Mouse (Mus musculus): ENCODE measurements at regions not wholly inside any gene's neighbourhood (a gene's known extent, or its start where the extent isn't known, plus 50 kb on each side); places are given as distances from the start of the nearest gene placed in this dataset.

DNA sequence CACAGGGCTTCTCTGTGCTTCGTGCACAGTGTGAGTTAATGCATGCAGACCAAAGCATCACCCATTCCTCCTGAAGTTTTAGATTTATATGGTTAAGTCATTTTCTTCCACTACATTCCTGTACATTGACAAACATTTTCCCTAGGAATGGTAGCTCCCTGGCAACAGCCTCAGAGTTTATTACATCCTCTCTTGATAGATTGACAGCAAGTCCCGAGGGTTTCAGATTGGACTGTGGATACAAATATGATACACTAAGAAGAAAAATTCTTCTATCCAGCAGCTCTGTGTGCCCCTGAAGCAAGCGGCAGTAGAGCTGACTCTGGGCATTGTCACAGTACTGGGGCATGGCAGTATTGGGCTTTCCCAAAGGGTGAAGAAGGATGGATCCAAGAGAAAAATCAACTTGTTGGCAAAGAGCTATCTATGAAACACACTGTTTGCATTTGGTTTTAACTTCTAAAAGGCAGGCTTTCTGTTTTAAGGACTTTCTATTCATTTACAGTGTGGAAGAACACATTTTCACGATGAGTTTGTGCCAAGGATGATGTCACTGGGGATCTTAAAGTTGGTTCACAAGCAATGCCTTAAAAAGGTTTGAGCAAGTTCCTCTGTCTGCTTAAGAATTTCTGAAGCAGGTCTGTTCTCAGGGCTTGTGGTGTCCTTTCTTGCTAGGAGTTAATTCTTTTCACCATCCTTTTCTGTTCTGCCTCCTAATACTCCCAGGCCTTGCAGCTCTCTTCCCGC lies 265.2 kb downstream of the Cd47 start:
- H3K4me2 ChIP-seq (replicated peaks) = no peak overlapping the region
- H3K9me3 ChIP-seq = 0 out of 2 replicates have a peak, but pooled peaks cover 3% of the 10 kb centered on the region
- ATAC-seq = no peak
- WGBS = 88% methylated on average over 5 of the region's 5 CpGs
- no peaks in the 10 kb centered on the region for H3K36me3 ChIP-seq
- no peaks in the 10 kb centered on the region for H3K27me3 ChIP-seq
- no peak overlapping the region for H3K9ac ChIP-seq (replicated peaks)
- H3K4me3 ChIP-seq (replicated peaks) = no peak overlapping the region
- H3K4me1 ChIP-seq (replicated peaks) = no peaks in the 10 kb centered on the region
- no peak overlapping the region for H3K27ac ChIP-seq

DNA sequence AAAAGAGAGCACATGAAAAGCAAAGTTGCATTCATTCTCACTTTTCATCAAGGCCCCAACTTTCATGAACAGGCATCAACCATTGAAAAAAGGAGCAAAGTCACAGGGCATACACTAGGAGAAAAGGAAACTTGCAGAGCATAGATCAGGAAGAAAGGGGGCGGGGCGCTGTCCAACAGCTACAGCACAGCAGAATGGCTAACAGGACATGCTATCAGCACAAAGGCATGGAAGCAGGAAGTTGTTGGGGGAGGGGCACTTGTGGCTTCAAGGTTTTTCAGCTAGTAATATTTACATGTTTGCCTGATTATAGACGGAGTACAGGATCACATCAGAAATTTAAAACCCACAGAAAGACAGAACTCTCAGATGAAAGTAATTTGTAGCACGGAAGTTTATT lies 268.7 kb downstream of the Cd47 start:
- ATAC-seq = no peak
- 84% methylated on average over 4 of the region's 4 CpGs for WGBS
- Histone ChIP-seq H3K27me3 (no peaks in the 10 kb centered on the region), H3K4me2 (replicated peaks) (no peak overlapping the region), H3K9ac (replicated peaks) (no peak overlapping the region), H3K4me3 (replicated peaks) (no peak overlapping the region), H3K36me3 (no peaks in the 10 kb centered on the region), H3K27ac (no peak overlapping the region), H3K4me1 (replicated peaks) (peaks cover 8% of the 10 kb centered on the region), H3K9me3 (0 out of 2 replicates have a peak, but pooled peaks cover 3% of the 10 kb centered on the region)

DNA sequence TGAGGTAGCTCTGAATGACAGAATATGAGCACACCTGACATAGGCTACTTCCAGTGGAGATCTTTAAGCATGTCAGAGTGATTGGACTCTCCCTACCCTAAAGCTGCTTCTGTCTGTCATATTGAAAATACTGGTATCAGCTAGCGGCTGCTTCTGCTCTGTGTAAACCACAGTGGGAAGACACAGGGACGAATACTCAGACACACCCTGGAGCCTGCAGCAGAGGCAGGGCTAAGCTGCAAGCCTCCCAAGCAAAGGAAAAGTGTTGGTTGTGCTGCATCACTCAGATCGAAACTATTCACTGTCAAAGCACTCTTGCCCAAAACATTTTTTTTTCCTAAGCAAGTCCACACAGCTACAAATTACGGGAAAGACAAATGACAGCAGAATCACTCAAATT lies 270.4 kb downstream of the Cd47 start:
- Histone ChIP-seq H3K4me2 (replicated peaks) (no peak overlapping the region), H3K4me1 (replicated peaks) (peaks cover 8% of the 10 kb centered on the region), H3K27me3 (no peaks in the 10 kb centered on the region), H3K4me3 (replicated peaks) (no peak overlapping the region), H3K36me3 (no peaks in the 10 kb centered on the region), H3K27ac (no peak overlapping the region), H3K9ac (replicated peaks) (no peak overlapping the region), H3K9me3 (0 out of 2 replicates have a peak, but pooled peaks cover 3% of the 10 kb centered on the region)
- no peak for ATAC-seq
- WGBS = 75% methylated on average over 4 of the region's 4 CpGs

DNA sequence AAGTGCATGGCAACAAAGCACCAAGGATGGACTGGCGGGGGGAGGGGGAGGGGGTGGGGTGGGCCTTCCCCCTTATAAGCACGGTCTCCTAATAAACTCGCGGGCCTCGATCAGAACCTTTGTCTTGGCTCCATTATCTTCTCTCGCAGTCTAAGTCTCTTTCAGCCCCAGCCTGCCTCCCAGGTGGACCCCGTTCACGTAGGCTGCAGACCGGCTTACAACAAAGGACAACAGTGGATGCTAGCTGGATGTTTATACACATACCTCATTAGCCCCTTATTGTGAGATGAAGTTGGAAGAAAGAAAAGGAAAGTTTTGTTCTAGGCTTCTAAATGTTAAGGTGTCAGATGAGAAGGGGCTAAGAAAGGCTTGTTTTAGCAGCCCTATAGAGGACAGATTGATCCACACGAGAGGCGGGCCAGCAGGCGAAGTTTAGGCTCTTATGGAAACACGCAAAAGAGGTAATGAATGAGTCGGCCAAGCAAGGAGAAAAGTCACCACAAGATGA lies 272.6 kb downstream of the Cd47 start:
- peak overlapping the region; percentile 20 for H3K4me3 ChIP-seq (replicated peaks)
- WGBS = 21% methylated on average over 14 of the region's 14 CpGs
- H3K27ac ChIP-seq = no peak overlapping the region
- peak; percentile 8; the same call in 1 of the 2 replicates for ATAC-seq
- H3K4me1 ChIP-seq (replicated peaks) = peaks cover 11% of the 10 kb centered on the region
- 0 out of 2 replicates have a peak, but pooled peaks cover 3% of the 10 kb centered on the region for H3K9me3 ChIP-seq
- no peaks in the 10 kb centered on the region for H3K36me3 ChIP-seq
- peak overlapping the region; percentile 28; the same call in 1 of the 2 replicates for H3K9ac ChIP-seq (replicated peaks)
- H3K4me2 ChIP-seq (replicated peaks) = peak overlapping the region; percentile 49
- H3K27me3 ChIP-seq = no peaks in the 10 kb centered on the region

DNA sequence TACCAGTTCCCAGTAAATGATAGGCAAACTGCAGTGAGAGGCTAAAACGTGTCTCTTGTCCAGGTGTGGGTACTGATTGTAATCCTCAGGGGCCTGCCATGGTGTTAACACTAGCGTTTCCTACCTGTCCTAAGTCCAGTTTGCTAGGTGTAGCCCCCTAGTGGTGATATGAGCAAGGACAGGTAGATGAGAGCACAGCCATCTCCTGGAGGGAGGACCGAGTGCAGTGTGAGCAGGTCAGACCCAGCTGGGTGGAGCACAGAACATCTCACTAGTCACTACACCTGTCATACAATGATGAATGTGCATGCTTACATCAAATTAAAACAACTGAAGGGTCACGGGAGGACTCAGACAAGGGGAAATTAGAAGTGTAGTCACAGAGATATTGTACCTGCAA lies 273.6 kb downstream of the Cd47 start:
- H3K27ac ChIP-seq = no peak overlapping the region
- 82% methylated on average over 4 of the region's 4 CpGs for WGBS
- no peak overlapping the region for H3K4me2 ChIP-seq (replicated peaks)
- H3K9ac ChIP-seq (replicated peaks) = no peak overlapping the region
- H3K4me3 ChIP-seq (replicated peaks) = no peak overlapping the region
- 0 out of 2 replicates have a peak, but pooled peaks have one; percentile 22 for ATAC-seq
- H3K27me3 ChIP-seq = no peaks in the 10 kb centered on the region
- H3K36me3 ChIP-seq = no peaks in the 10 kb centered on the region
- peaks cover 11% of the 10 kb centered on the region for H3K4me1 ChIP-seq (replicated peaks)
- no peaks in the 10 kb centered on the region for H3K9me3 ChIP-seq

DNA sequence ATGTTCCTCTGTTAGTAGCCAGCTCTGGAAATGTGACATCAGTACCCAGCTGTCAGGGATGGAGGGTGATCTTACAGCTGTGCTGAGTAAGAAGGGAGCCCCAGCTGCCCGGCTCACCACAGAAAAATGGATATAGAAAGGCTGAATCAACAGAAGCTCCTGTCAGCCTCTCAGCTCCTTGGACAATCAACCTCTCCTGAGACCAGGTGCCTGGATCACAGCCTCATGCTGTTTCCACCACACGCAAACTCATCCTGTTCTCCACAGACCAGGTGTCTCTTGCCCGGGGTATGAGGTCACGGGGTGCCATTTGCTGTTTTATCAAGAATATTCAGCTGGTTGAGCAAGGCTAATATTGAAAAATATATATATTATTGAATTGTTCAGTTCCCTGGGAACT lies 275.3 kb downstream of the Cd47 start:
- no peak for ATAC-seq
- H3K9ac ChIP-seq (replicated peaks) = no peak overlapping the region
- H3K27me3 ChIP-seq = no peaks in the 10 kb centered on the region
- H3K4me3 ChIP-seq (replicated peaks) = no peak overlapping the region
- 79% methylated on average over 4 of the region's 4 CpGs for WGBS
- H3K27ac ChIP-seq = peak overlapping the region; percentile 53; the same call in 1 of the 2 replicates
- H3K36me3 ChIP-seq = no peaks in the 10 kb centered on the region
- H3K9me3 ChIP-seq = no peaks in the 10 kb centered on the region
- no peak overlapping the region for H3K4me2 ChIP-seq (replicated peaks)
- peaks cover 11% of the 10 kb centered on the region for H3K4me1 ChIP-seq (replicated peaks)

DNA sequence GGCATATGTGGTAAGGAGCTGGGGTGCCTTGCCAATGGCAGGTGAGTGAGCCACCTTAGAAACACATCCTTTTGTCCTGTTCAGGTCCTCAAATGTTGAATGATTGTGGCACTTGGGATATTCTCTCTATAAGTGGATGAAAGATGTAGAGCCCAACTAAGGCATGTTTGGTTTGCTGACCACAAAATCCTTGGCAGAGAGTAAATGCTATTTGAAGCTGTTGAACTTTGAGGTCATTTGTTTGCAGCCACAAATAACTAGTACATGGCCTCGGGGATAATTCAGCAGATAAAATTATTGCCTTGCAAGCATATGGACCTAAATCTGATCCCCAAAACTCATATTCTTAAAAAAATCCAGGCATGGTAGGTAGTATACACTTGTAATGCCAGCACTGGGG lies 281.2 kb downstream of the Cd47 start:
- WGBS = 83% methylated on average over 1 of the region's 1 CpGs
- H3K4me1 ChIP-seq (replicated peaks) = no peaks in the 10 kb centered on the region
- H3K27ac ChIP-seq = no peak overlapping the region
- H3K4me2 ChIP-seq (replicated peaks) = no peak overlapping the region
- no peak overlapping the region for H3K9ac ChIP-seq (replicated peaks)
- no peak overlapping the region for H3K4me3 ChIP-seq (replicated peaks)
- H3K36me3 ChIP-seq = no peaks in the 10 kb centered on the region
- H3K9me3 ChIP-seq = no peaks in the 10 kb centered on the region
- ATAC-seq = no peak
- no peaks in the 10 kb centered on the region for H3K27me3 ChIP-seq

DNA sequence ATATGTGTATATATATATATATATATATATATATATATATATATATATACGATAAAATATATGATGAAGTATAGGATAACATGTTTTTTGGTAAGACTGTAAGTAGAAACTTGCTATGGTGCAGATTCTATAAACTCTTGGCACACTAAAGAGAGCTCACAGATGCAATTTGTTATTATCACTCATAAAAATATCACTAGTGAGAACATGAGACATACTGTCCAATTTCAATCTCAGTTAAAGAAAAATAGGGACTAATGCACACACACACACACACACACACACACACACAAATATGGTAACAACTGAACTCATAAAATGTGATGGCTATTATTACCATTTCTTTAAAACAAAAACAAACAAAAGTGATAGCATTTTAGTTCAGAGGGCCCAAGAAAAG lies 292.0 kb downstream of the Cd47 start:
- Histone ChIP-seq H3K4me2 (replicated peaks) (no peak overlapping the region), H3K27me3 (no peaks in the 10 kb centered on the region), H3K4me3 (replicated peaks) (no peak overlapping the region), H3K36me3 (no peaks in the 10 kb centered on the region), H3K4me1 (replicated peaks) (no peaks in the 10 kb centered on the region), H3K9me3 (no peaks in the 10 kb centered on the region), H3K27ac (no peak overlapping the region), H3K9ac (replicated peaks) (no peak overlapping the region)
- no peak for ATAC-seq
- WGBS = 79% methylated on average over 1 of the region's 1 CpGs

DNA sequence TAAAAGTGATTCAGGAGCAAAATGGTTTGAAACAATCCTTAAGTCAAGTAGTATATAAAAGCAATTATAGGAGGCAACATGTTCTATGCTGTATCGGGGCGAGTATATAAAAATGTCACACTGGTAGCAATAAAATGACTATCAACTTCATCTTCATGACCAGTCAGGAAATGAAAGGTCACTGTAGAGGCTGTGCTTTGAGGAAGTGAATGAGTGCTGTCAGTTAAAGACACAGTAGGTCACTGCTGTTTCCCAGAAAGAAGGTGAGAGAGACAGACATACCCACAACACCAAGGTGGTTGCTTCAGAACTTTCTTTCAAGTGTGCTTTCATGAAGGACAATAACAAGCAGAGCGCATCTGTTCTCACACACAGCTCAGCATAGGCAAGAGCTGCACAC lies 292.4 kb downstream of the Cd47 start:
- Histone ChIP-seq H3K9ac (replicated peaks) (no peak overlapping the region), H3K27ac (no peak overlapping the region), H3K9me3 (no peaks in the 10 kb centered on the region), H3K4me2 (replicated peaks) (no peak overlapping the region), H3K4me3 (replicated peaks) (no peak overlapping the region), H3K4me1 (replicated peaks) (no peaks in the 10 kb centered on the region), H3K27me3 (no peaks in the 10 kb centered on the region), H3K36me3 (no peaks in the 10 kb centered on the region)
- ATAC-seq = no peak
- WGBS = 97% methylated on average over 3 of the region's 3 CpGs

DNA sequence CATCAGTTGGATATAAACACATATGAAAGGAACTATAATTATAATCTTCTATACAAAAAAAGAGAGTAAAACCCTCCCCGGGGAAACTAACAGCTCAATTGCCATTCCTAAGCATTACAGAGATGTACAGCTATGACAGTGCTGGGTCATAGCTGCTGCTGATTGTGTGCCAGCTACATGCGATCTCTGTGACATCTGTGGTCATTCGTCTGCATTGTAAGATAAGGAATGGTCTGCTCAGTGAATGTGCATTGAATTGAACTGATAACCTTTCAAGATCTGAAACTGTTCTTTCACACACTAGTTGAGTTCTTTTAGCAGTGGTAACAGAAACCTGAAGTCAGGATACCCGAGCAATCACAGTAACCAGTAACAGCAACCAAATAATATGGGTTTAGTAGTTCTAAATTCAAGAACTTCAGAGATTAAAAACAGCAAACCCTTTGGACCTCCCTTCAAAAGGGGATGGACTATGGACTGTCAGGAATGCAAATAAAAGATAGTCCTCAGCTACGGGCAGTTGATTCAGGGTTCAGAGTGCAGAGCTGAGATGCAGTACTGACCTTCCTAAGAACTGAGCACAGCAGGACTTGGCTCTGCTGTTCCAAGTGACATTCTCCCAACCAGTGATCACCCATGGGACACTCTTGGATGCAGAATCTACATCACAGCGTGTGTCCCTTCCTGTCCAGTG lies 295.7 kb downstream of the Cd47 start:
- Histone ChIP-seq H3K4me2 (replicated peaks) (no peak overlapping the region), H3K27me3 (no peaks in the 10 kb centered on the region), H3K27ac (no peak overlapping the region), H3K9me3 (no peaks in the 10 kb centered on the region), H3K4me1 (replicated peaks) (no peaks in the 10 kb centered on the region), H3K36me3 (no peaks in the 10 kb centered on the region), H3K9ac (replicated peaks) (no peak overlapping the region), H3K4me3 (replicated peaks) (no peak overlapping the region)
- ATAC-seq = no peak
- 86% methylated on average over 6 of the region's 6 CpGs for WGBS

DNA sequence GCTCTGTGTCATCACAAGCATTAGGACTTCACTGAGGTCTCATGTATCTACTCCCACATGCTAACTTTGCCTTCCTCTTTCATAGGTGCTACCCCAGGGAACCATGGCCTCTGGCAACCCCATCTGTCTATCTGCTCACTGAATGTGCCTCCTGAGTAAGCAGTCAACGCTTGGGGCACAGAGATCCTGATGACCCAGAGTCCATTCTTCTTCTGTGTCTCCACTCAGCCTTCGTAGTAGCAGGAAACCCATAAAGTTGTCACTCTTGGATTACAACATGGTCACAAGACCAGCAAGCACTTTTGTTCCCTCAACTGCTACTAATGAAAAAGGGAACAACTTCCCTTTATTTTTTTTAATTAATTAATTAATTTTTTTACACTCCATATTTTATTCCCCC lies 296.2 kb downstream of the Cd47 start:
- Histone ChIP-seq H3K27ac (no peak overlapping the region), H3K4me1 (replicated peaks) (no peaks in the 10 kb centered on the region), H3K9me3 (no peaks in the 10 kb centered on the region), H3K4me2 (replicated peaks) (no peak overlapping the region), H3K9ac (replicated peaks) (no peak overlapping the region), H3K4me3 (replicated peaks) (no peak overlapping the region), H3K36me3 (no peaks in the 10 kb centered on the region), H3K27me3 (no peaks in the 10 kb centered on the region)
- ATAC-seq = no peak
- 87% methylated on average over 2 of the region's 2 CpGs for WGBS

DNA sequence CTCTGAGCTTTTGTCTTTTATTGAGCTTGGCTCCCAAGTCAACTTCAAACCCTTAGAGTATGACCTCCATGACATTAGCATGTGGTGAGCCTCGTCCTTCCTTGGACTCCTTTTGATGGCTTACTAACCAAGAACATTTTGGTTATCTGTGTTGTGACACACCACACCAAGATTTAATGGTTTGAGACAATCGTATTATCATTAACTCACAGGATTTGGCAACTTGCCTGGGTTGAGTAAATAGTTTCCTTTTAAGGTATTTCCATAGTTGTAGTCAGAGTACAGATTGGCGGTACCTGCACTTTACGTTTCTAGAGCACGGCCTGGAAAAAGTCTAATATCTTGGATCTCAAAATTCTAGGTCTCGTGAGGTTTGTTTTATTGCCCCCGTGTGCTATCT lies 303.0 kb downstream of the Cd47 start:
- Histone ChIP-seq H3K9ac (replicated peaks) (no peak overlapping the region), H3K27me3 (no peaks in the 10 kb centered on the region), H3K4me1 (replicated peaks) (no peaks in the 10 kb centered on the region), H3K36me3 (no peaks in the 10 kb centered on the region), H3K27ac (no peak overlapping the region), H3K4me2 (replicated peaks) (no peak overlapping the region), H3K9me3 (no peaks in the 10 kb centered on the region), H3K4me3 (replicated peaks) (no peak overlapping the region)
- 90% methylated on average over 7 of the region's 7 CpGs for WGBS
- ATAC-seq = no peak
